Mouse (Mus musculus) erythroblast, embryonic 14.5 days (primary cell): Measurements from ENCODE around the gene Yif1a.

Source experiments
- GATA1 ChIP-seq: IDR thresholded peaks from 2 replicates; pipeline ENCODE4 v1.6.1; 2012; ENCODE audit warnings: low read length, inconsistent platforms, mixed read lengths
- TAL1 ChIP-seq: IDR thresholded peaks from 3 replicates; pipeline ENCODE4 v1.6.1; 2012; ENCODE audit warnings: low read length, inconsistent platforms, mixed read lengths

- TF ChIP-seq GATA1 = no peak
- no peak for TF ChIP-seq TAL1
These were observed 25.9 kb upstream of the Yif1a start for GRCm38 (mm10) chr19:5062446-5062845.
